Mouse (Mus musculus) WW6 (cell line): Measurements from ENCODE around the gene Zmat5.

Experiments
- DNase-seq: peaks from one replicate; pipeline ENCODE4 v3.0.0-alpha.2; 2013; ENCODE audit warnings: low read depth, low spot score

Zmat5 gene

DNA sequence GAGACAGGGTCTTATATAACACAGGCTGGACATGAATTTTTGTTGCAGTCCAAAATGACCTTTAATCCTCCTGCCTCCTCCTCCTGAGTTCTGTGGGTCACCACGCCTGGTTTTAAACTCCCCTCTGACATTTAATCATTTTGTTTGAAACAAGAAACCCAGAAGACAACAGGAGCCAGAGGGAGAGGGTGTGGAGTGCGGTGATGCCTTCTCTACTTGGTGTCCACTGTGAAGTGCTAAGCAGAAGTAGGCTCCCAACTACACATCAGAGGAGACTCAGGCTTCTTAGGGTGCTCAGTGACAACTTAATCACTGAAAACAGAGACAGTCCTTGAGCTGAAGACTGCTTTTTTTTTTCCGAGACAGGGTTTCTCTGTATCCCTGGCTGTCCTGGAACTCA, 76.4 kb downstream of the Zmat5 start:
- no peak for DNase-seq

DNA sequence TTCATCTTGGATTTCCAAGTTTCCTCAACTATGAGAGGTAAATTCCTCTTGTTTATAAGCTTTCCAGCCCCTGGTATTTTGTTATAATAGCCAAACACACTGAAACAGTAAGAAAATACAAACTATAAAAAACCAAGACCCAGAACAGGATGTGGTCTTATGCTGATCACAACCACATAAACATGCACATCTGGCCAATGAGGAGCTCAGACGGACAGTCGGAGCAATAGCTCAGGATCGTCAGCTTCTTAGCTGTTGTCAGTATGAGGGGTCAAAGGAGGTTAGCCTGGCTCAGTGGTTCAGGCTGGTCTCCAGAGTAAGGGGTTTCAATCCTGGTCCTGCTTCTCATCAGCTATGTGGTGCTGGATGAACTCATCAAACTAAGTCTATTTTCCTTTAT, 78.6 kb downstream of the Zmat5 start:
- no peak for DNase-seq

DNA sequence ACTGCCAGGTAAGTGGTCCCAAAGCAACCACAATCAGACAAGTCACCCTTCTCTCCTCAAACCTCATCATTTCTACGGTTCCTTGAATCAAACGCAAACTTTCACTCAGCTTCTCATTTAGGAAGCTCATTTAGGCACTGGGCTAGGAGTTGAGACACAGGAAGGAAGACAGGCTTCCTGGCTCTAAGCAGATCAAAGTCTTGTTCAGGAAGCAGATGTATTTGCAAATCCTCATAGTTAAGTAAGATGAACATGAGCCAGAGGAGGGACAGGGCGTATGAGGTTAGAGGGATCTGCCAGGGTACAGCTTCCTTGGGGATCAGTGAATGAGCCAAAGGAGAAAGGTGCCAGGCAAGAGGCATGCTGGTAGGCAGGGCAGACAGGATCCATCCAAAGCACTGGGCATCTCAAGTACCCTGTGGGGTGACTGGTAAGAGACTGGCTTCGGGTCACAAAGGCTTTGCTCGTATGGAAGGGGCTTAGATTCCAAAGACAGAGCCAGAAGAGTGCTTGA, 80.2 kb downstream of the Zmat5 start:
- no peak for DNase-seq
